Mouse (Mus musculus) heart, postnatal 36 days (tissue): ENCODE results near the gene Samhd1. TPM values are rescaled to one million over a fixed set of nuclear protein-coding genes. Genes with fewer than 3 reads are reported as not detected.

Experiments used
- DNase-seq, 2 experiments: peaks; one replicate each; pipeline ENCODE4 v3.0.0; 2021 to 2022
- intact Hi-C: fragments of 180-260 bp; cut with DNase I; formaldehyde crosslinking; loops from one replicate; pipeline ENCODE4 v1.15.1; 2025
- total RNA-seq, 2 experiments: library from RNA; stranded (reverse); gene quantifications; 2 replicates each; pipeline ENCODE4 v1.2.3; 2021

Samhd1 gene
- total RNA-seq, 2 experiments from 2014 or later: 21.9 to 29.5 TPM

DNA sequence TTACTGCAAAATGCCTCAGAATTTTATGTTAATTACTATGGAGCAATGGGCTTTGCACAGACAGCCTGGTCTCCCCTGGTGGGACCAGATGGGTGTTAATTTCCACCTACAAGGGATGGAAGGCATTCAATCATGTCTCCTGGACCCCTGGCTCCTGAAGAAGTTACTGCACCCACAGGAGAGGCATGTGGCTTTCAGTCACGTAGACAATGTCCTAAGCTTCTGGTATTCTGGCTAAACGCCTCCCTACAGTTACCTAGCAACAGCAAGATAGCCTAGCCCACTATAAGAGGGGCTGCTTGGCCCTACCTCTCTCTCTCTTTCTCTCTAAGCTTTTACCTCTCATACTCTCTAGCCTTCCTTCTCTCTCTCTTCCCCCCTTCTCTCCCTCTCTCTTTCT is 32.8 kb downstream of the Samhd1 start:
- intact Hi-C loops: no loop called here
- no peak for DNase-seq

GRCm38 (mm10) chr2:157101650-157102049 is 33.4 kb downstream of the Samhd1 start:
- intact Hi-C loops: no loop called here
- no peak for DNase-seq

DNA sequence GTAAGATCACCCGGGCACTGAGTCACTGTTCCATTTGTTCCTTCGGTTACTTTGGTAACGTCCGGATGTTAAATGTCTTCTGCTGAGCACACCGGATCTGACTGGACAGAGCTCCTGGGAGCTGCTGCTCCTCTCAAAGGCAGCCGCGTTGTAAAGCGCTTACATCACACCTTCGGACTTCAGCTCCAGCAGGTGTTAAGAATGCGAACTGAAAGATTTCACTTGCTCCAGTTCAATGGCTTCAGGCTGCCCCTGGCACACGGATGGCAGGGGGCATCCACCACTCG is 34.8 kb downstream of the Samhd1 start:
- intact Hi-C loops: no loop called here
- no peak for DNase-seq

DNA sequence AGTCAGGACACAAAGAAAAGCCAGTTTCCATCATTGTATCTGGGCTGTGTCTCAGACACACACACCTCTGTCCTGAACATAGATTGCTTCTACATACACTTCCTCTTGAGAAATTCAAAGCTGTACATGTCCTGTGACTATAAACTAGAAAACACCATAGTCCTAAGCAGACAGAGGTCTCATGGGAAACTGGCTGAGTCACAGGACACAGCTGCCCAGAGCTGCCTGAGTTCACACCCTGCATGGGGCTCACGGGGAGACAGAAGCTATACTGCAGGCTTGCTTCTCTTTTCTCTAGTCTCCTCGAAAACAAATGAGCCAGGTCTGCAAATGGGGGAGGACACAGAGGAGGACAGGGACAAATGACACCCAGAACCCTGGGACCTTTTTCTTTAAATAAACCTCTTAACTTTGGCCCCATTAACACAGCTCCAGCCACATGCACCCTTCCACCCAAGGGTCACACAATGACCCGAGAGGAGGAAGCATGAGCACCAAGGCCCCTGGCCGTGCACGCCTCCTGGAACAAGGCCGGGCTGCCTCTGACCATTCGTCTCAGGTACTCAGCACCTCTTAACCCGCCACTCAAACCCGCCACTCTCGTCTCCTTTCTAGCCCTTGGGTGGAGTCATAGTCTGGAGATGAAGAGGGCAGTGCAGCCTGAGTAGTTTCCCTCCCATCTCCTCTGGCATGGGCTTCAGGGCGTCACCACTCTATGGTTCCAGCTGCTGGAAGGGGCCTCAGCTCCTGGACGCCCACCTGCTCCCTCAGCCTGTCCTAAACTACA is 35.3 kb downstream of the Samhd1 start:
- intact Hi-C loops: no loop called here
- DNase-seq: no peak

- peak; percentile 72 to 82 for DNase-seq
Observed at GRCm38 (mm10) chr2:157095005-157095755, 39.9 kb downstream of the Samhd1 start.

GRCm38 (mm10) chr2:157092024-157092423 is 43.0 kb downstream of the Samhd1 start:
- DNase-seq: no peak
- intact Hi-C loops: loop anchor here (5.0 kb wide), 1 partner anchor 280 kb away; no protein-coding TSS in a partner anchor

More at GRCm38 (mm10) chr2:157095005-157095755, 39.9 kb downstream of the Samhd1 start:
- intact Hi-C loops: loop anchor here (1.0 to 2.0 kb wide), 4 partner anchors 52 to 220 kb away; no protein-coding TSS in a partner anchor

DNA sequence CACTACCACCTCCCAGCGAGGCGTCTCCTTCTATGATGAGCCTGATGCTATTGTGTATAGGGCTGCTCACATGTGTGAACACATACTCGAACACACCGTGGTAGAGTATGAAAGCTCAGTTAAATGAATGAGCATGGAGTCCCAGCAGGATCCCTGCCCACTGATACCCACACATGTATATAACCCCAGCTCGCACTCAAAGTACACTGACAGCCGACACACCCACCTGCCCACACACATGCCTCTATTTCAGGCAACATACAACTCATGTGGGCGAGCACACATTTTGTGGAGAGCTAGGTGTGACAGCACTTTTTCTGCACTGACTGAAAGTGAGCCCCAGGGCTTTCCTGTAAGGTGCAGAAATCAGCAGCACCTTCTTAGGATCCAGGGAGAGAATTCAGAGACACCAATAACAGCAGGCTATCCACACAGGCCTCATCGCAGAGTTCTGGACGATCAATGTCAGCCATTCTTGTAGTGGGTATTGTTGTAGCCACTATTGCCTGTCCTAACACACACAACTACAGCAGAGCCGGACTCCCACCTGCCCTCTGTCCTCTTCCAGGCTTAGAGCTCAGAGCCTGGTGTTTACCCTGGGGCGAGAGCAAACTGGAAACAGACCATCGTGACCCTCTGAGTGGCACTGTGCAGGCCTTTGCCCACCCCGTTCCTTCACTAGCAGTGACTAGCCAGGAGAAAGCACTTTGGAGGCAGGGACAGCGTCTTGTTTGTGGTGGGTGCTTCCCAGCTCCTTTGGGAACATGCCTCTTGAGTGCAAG is 47.3 kb downstream of the Samhd1 start:
- intact Hi-C loops: no loop called here
- DNase-seq: no peak

DNA sequence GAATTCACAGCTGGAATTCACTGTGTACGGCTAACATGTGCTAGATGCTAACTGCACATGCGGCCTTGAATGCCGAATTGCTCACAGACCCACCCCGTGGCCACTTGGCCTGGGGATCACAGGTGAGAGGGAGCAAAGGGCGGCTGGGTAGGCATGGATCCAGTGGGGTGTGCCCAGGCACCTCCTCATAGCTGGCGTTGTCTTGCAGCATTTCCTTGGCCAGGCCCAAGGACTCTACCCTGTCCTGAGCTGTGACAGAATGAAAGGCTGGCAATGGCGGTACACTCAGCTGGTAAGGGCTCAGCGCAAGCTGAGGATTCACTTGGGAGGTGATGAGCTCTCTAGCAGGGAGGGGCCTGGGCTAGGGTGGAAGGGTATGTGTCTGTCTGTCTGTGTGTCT is 48.3 kb downstream of the Samhd1 start, which contains the start of gene Tldc2:
TSS of gene Tldc2 (plus strand) at position 260 of the 400 bp plus-strand sequence.
- intact Hi-C loops: no loop called here
- no peak for DNase-seq

DNA sequence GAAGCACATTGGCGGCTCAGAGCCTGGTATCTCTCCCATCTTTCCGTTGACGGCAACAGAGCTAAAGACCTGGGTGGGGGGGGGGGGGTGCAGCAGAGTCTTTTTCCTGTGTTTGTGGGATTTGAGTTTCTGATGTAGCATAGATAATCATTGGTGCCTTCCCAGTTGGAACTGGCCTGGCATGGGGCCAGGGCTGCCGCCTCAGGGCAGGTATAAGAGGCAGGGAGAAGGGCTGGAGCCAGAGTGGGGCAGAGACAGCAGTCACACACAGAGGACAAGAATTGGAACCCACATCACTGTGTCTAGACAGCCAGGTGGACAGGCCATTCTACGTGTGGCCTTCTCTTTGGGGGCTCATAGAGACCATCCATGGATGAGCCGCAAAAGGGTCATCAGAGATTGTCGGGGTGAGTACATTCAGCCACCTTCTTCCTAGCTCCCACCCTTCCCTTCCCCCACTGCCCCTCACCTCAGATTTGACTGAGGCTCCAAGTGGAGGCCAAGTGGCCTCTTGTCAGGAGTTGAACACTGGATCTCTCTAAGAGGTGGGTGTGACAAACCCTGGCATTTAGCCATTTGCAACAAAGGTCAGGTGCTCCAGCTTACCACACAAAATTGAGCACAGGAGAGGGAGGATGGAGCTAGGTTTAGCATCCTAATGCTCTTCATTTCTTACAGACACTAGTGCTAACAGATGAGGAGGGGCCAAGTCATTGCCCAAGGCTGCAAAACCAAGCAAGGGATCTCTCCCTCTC is 50.1 kb downstream of the Samhd1 start:
- intact Hi-C loops: no loop called here
- DNase-seq: no peak

GRCm38 (mm10) chr2:157081960-157082359 is 53.1 kb downstream of the Samhd1 start:
- no peak for DNase-seq
- intact Hi-C loops: no loop called here

DNA sequence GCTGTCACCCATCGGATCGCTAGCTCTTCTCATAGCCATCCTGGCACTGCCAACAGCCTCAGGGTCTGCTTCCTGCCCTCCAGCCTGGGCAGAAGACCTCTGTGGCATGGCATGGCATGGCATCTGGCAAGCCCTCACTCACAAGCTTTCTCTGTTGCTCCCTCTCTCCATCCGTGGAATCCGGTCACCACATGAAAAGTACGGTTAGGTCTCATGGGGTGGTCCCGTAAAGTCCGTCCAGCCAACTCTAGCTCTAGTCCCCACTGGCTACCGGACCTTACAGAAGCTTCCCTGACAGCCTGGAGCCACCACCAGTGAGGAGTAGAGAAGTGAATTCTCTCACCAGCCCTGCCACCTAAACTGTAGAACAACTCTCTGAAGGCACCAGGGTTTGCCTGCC is 53.7 kb downstream of the Samhd1 start:
- intact Hi-C loops: no loop called here
- no peak for DNase-seq

- intact Hi-C loops: loop anchor here (2.0 kb wide), 2 partner anchors 37 to 49 kb away; no protein-coding TSS in a partner anchor
- no peak for DNase-seq
Observed at GRCm38 (mm10) chr2:157079701-157080180, 55.3 kb downstream of the Samhd1 start.

DNA sequence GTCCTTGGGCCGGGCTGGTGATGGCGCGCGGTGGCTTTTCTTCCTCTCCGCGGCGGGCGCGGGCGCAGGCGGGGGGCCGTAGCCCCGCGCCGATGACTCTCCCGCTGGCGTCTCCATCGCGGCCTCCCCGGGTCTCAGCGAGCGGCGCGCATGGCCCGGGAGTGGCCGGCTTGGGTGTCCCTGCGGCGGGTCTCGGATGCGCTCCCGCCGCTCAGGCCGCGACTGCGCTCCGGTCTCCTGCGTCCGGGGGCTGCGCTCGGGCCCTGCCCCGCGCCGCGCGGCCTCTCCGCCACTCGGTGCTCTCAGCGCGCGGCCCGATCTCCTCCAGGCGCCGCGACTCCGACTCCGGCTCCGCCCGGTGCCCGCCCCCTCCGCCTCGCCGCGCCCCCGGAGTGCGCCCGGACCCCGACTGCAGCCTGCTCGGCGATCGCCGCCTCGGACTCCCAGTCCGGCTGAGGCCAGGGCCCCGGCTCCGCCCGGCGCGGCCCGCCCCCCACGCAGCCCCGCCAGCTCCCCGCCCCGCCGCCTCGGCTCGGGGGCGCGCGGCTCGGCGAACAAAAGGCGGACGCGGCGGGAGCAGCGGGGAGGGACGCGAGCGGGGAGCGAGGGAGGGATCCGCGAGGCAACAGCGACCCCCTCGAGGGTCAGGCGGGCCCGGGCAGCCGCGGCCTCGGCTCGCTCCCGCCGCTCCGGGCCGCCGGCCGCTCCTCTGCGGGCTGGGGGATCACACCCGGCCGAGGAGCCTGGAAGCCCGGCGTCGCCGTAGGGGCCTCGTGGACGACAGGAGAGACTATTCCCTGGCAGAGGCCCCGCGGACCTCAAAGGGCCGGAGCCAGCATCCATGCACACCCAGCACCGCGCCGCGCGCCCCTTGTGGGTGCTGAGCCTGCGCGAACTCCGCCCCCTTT is 56.0 kb downstream of the Samhd1 start, which contains the start of gene Soga1:
TSS of gene Soga1 (minus strand) at position 462 of the 908 bp plus-strand sequence.
- intact Hi-C loops: loop anchor here (2.0 kb wide), 2 partner anchors 36 to 48 kb away; no protein-coding TSS in a partner anchor
- DNase-seq: peak; percentile 90 to 91

GRCm38 (mm10) chr2:157078059-157078792 is 56.8 kb downstream of the Samhd1 start:
- no peak for DNase-seq
- intact Hi-C loops: loop anchor here (2.0 kb wide), 2 partner anchors 35 to 47 kb away; no protein-coding TSS in a partner anchor

DNA sequence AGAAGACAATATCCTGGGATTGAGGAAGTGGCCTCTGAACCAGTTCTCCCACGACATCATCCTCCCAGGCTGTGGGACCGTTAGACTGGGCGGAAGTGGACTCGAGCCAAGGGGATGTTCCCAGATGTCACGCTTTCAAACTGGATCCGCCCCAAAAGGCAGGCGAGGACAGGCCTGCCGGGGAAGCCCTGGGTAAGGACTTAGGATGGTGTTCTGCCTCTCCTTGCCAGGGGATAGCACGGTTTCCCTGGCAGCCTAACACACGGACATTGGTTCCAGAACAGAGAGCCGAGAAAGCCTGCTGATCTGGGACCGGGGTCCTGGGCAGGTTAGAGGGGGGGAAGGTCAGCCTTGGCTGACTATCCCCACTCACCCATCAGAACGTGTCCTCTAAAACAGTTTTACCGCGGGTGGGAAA is 57.4 kb downstream of the Samhd1 start:
- peak; percentile 92 for DNase-seq
- intact Hi-C loops: loop anchor here (2.0 kb wide), 3 partner anchors 23 to 47 kb away; no protein-coding TSS in a partner anchor

GRCm38 (mm10) chr2:157077160-157077559 is 57.9 kb downstream of the Samhd1 start:
- intact Hi-C loops: loop anchor here (2.0 kb wide), 1 partner anchor 22 kb away; no protein-coding TSS in a partner anchor
- DNase-seq: peak; percentile 45 to 58

GRCm38 (mm10) chr2:157076585-157076984 is 58.5 kb downstream of the Samhd1 start:
- no peak for DNase-seq
- intact Hi-C loops: loop anchor here (2.0 kb wide), 1 partner anchor 22 kb away; no protein-coding TSS in a partner anchor

- peak; percentile 49 to 65 for DNase-seq
- intact Hi-C loops: loop anchor here (2.0 kb wide), 1 partner anchor 21 kb away; no protein-coding TSS in a partner anchor
Observed at GRCm38 (mm10) chr2:157075685-157076084, 59.4 kb downstream of the Samhd1 start.
